Mouse (Mus musculus) MEL (cell line): ENCODE data around the gene Yjefn3. TPM values are rescaled to one million over a fixed set of nuclear protein-coding genes. Genes with fewer than 3 reads are reported as not detected.

Experiments used
- DNase-seq: peaks from one replicate; pipeline ENCODE4 v3.0.0; 2011; ENCODE audit warnings: low read depth, low spot score
- H3K27ac ChIP-seq: 2 replicates; pipeline ENCODE4 v1.5.1; 2012; ENCODE audit warnings: low read depth, mild to moderate bottlenecking, control low read depth, low read length, moderate library complexity; ENCODE audit not compliant: control insufficient read depth
- H3K27me3 ChIP-seq, 2 experiments: fragments of 150-350 bp in 1 of 2; sonication (generic) in 1 of 2; 2 replicates each; pipeline ENCODE4 v1.6.1; 2012; ENCODE audit warnings: low read length in 2 of 2, mild to moderate bottlenecking in 2 of 2, improper control_type of control experiment in 1 of 2, moderate library complexity in 1 of 2; ENCODE audit not compliant: insufficient read depth in 2 of 2, control insufficient read depth in 1 of 2
- H3K36me3 ChIP-seq, 2 experiments: 2 replicates each; pipeline ENCODE4 v1.6.1; 2012 to 2014; ENCODE audit warnings: low read length in 2 of 2, improper control_type of control experiment in 1 of 2, inconsistent platforms in 1 of 2, mild to moderate bottlenecking in 1 of 2; ENCODE audit not compliant: insufficient read depth in 2 of 2, control insufficient read depth in 1 of 2
- H3K4me1 ChIP-seq, 2 experiments: fragments of 150-350 bp in 1 of 2; sonication (generic) in 1 of 2; 2 replicates each; pipeline ENCODE4 v1.6.1; 2012; ENCODE audit warnings: low read length in 2 of 2, improper control_type of control experiment in 1 of 2, mild to moderate bottlenecking in 1 of 2; ENCODE audit not compliant: insufficient read depth in 2 of 2, control insufficient read depth in 1 of 2
- H3K4me3 ChIP-seq, 2 experiments: fragments of 150-350 bp in 1 of 2; sonication (generic) in 1 of 2; 2 replicates each; pipeline ENCODE4 v1.5.1; 2012; ENCODE audit warnings: low read depth in 2 of 2, low read length in 2 of 2, mild to moderate bottlenecking in 2 of 2, moderate library complexity in 2 of 2, control low read depth in 1 of 2, improper control_type of control experiment in 1 of 2; ENCODE audit not compliant: control insufficient read depth in 1 of 2, insufficient read depth in 1 of 2
- H3K79me2 ChIP-seq: 2 replicates; pipeline ENCODE4 v1.6.1; 2012; ENCODE audit warnings: mild to moderate bottlenecking, low read length, moderate library complexity; ENCODE audit not compliant: control insufficient read depth, poor library complexity, insufficient read depth
- H3K9ac ChIP-seq: 2 replicates; pipeline ENCODE4 v1.6.1; 2012; ENCODE audit warnings: low read depth, mild to moderate bottlenecking, control low read depth, low read length, moderate library complexity; ENCODE audit not compliant: control insufficient read depth, poor library complexity, severe bottlenecking
- H3K9me3 ChIP-seq: fragments of 150-350 bp; sonication (generic); replicated peaks from 2 replicates; pipeline ENCODE4 v1.6.1; 2012; ENCODE audit warnings: mild to moderate bottlenecking, low read length, improper control_type of control experiment, moderate library complexity; ENCODE audit not compliant: insufficient read depth
- CHD1 ChIP-seq: IDR thresholded peaks from 2 replicates; pipeline ENCODE4 v1.6.1; 2012; ENCODE audit warnings: low read depth, mild to moderate bottlenecking, inconsistent platforms, low read length, improper control_type of control experiment
- E2F4 ChIP-seq: IDR thresholded peaks from 2 replicates; pipeline ENCODE4 v1.6.1; 2011; ENCODE audit warnings: low read depth, low read length, improper control_type of control experiment, borderline replicate concordance
- ELF1 ChIP-seq: IDR thresholded peaks from 2 replicates; pipeline ENCODE4 v1.6.1; 2014; ENCODE audit warnings: low read depth, mild to moderate bottlenecking, inconsistent platforms, low read length, improper control_type of control experiment, moderate library complexity
- EP300 ChIP-seq, 2 experiments: IDR thresholded peaks; 2 replicates each; pipeline ENCODE4 v1.6.1; 2011; ENCODE audit warnings: improper control_type of control experiment in 2 of 2, low read length in 2 of 2, low read depth in 1 of 2, mild to moderate bottlenecking in 1 of 2
- ETS1 ChIP-seq: IDR thresholded peaks from 2 replicates; pipeline ENCODE4 v1.6.1; 2012; ENCODE audit warnings: low read depth, mild to moderate bottlenecking, inconsistent platforms, low read length, improper control_type of control experiment, moderate library complexity
- HCFC1 ChIP-seq: IDR thresholded peaks from 2 replicates; pipeline ENCODE4 v1.6.1; 2012; ENCODE audit warnings: low read depth, mild to moderate bottlenecking, inconsistent platforms, low read length, improper control_type of control experiment, moderate library complexity
- JUND ChIP-seq: IDR thresholded peaks from 2 replicates; pipeline ENCODE4 v1.6.1; 2011; ENCODE audit warnings: low read depth, mild to moderate bottlenecking, improper control_type of control experiment, low read length
- KAT2A ChIP-seq: conservative IDR thresholded peaks from 2 replicates; pipeline ENCODE4 v1.6.1; 2012; ENCODE audit warnings: low read depth, low read length, improper control_type of control experiment, inconsistent platforms
- MAZ ChIP-seq: IDR thresholded peaks from 2 replicates; pipeline ENCODE4 v1.6.1; 2012; ENCODE audit warnings: low read depth, mild to moderate bottlenecking, inconsistent platforms, low read length, improper control_type of control experiment
- MEF2A ChIP-seq: IDR thresholded peaks from 2 replicates; pipeline ENCODE4 v1.6.1; 2014; ENCODE audit warnings: low read depth, mild to moderate bottlenecking, inconsistent platforms, low read length, improper control_type of control experiment; ENCODE audit not compliant: poor library complexity, insufficient replicate concordance, severe bottlenecking; ENCODE audit errors: extremely low read depth
- MXI1 ChIP-seq: IDR thresholded peaks from 2 replicates; pipeline ENCODE4 v1.6.1; 2011; ENCODE audit warnings: mild to moderate bottlenecking, low read depth, low read length, improper control_type of control experiment
- MYB ChIP-seq: IDR thresholded peaks from 2 replicates; pipeline ENCODE4 v1.6.1; 2011; ENCODE audit warnings: mild to moderate bottlenecking, low read depth, low read length, improper control_type of control experiment
- MYC ChIP-seq: IDR thresholded peaks from 2 replicates; pipeline ENCODE4 v1.6.1; 2011; ENCODE audit warnings: low read depth, mild to moderate bottlenecking, low read length, improper control_type of control experiment, moderate library complexity
- NELFE ChIP-seq: IDR thresholded peaks from 2 replicates; pipeline ENCODE4 v1.6.1; 2011; ENCODE audit warnings: low read depth, low read length, improper control_type of control experiment
- NRF1 ChIP-seq: IDR thresholded peaks from 2 replicates; pipeline ENCODE4 v1.6.1; 2014; ENCODE audit warnings: low read depth, mild to moderate bottlenecking, inconsistent platforms, low read length, improper control_type of control experiment, moderate library complexity; ENCODE audit not compliant: poor library complexity, insufficient read depth, severe bottlenecking
- POLR2AphosphoS5 ChIP-seq: IDR thresholded peaks from 2 replicates; pipeline ENCODE4 v1.6.1; 2012; ENCODE audit warnings: low read depth, borderline replicate concordance, mild to moderate bottlenecking, inconsistent platforms, low read length, moderate library complexity, mixed read lengths
- RAD21 ChIP-seq: IDR thresholded peaks from 2 replicates; pipeline ENCODE4 v1.6.1; 2011; ENCODE audit warnings: mild to moderate bottlenecking, low read depth, low read length, improper control_type of control experiment
- RCOR1 ChIP-seq: IDR thresholded peaks from 2 replicates; pipeline ENCODE4 v1.6.1; 2012; ENCODE audit warnings: low read depth, mild to moderate bottlenecking, inconsistent platforms, low read length, improper control_type of control experiment
- SIN3A ChIP-seq: IDR thresholded peaks from 2 replicates; pipeline ENCODE4 v1.6.1; 2012; ENCODE audit warnings: low read length, improper control_type of control experiment, inconsistent platforms
- SMC3 ChIP-seq: IDR thresholded peaks from 2 replicates; pipeline ENCODE4 v1.6.1; 2011; ENCODE audit warnings: low read depth, low read length, improper control_type of control experiment
- TAL1 ChIP-seq: IDR thresholded peaks from 2 replicates; pipeline ENCODE4 v1.6.1; 2012; ENCODE audit warnings: mild to moderate bottlenecking, inconsistent platforms, low read length, moderate library complexity, mixed read lengths
- USF2 ChIP-seq, 2 experiments: IDR thresholded peaks; 2 replicates each; pipeline ENCODE4 v1.6.1; 2011 to 2012; ENCODE audit warnings: improper control_type of control experiment in 2 of 2, low read length in 2 of 2, borderline replicate concordance in 1 of 2, inconsistent platforms in 1 of 2, low read depth in 1 of 2, mild to moderate bottlenecking in 1 of 2; ENCODE audit not compliant: insufficient read depth in 1 of 2
- ZC3H11A ChIP-seq: IDR thresholded peaks from 2 replicates; pipeline ENCODE4 v1.6.1; 2012; ENCODE audit warnings: low read depth, mild to moderate bottlenecking, inconsistent platforms, low read length, improper control_type of control experiment
- ZKSCAN1 ChIP-seq: IDR thresholded peaks from 2 replicates; pipeline ENCODE4 v1.6.1; 2012; ENCODE audit warnings: low read depth, mild to moderate bottlenecking, inconsistent platforms, low read length, improper control_type of control experiment, moderate library complexity
- ZMIZ1 ChIP-seq: IDR thresholded peaks from 2 replicates; pipeline ENCODE4 v1.6.1; 2012; ENCODE audit warnings: low read depth, mild to moderate bottlenecking, inconsistent platforms, low read length, improper control_type of control experiment, moderate library complexity
- ZNF384 ChIP-seq: IDR thresholded peaks from 2 replicates; pipeline ENCODE4 v1.6.1; 2012; ENCODE audit warnings: low read depth, mild to moderate bottlenecking, inconsistent platforms, low read length, improper control_type of control experiment
- polyA plus RNA-seq, 2 experiments: library from polyadenylated mRNA; stranded (reverse) in 1 of 2; unstranded in 1 of 2; fragments of >175 nt in 1 of 2; fragments of >200 nt in 1 of 2; gene quantifications; 2 replicates each; pipeline versions ENCODE4 v1.2.1 to v1.2.4; 2012; ENCODE audit warnings: low replicate concordance in 2 of 2, low read depth in 1 of 2; ENCODE audit not compliant: insufficient read length in 2 of 2, insufficient read depth in 1 of 2, missing spikeins in 1 of 2
- total RNA-seq: library from RNA; depleted of rRNA; stranded (reverse); fragments of 300-350 nt; gene quantifications from 2 replicates; pipeline ENCODE4 v1.2.3, GENCODE M21; 2012

The Yjefn3 gene
- total and polyA plus RNA-seq, 3 experiments: 5.3 to 8.2 TPM; not detected in 1

DNA sequence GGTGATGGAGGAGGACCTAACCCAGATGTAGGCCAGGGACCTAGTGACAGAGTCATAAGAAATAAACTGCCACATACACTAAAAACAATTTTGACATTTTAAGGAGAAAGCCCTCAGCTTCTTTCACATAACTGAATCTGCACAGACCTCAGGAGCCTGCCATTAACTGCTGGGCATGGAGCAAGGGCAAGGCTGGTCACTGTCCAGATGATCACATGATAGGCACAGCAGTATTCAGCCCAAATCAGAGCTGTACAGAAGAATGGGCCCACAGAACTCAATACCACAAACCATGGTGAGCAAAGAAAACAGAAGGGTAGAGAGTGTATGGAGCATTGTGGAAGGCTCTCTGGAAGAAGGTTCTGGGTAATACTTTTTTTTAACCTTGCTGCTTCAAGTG, 24.4 kb upstream of the Yjefn3 start:
- no peaks in the 10 kb centered on the region for H3K27me3 ChIP-seq
- peaks cover 0 to 9% of the 10 kb centered on the region in 2 experiments; a peak in 1 of 4 replicates for H3K36me3 ChIP-seq
- H3K79me2 ChIP-seq: peaks cover 3% of the 10 kb centered on the region
- TF ChIP-seq JUND (no peak), MYC (no peak), E2F4 (no peak), ZMIZ1 (no peak), RCOR1 (no peak), ZKSCAN1 (no peak), MEF2A (no peak), HCFC1 (no peak), TAL1 (no peak), USF2 (IDR thresholded peaks at IDR 0.05; ENCODE audit: borderline replicate concordance in 1 of 2, insufficient read depth in 1 of 2, low read depth in 1 of 2, low read length in 2 of 2) (no peak), ELF1 (no peak), ZC3H11A (no peak), SIN3A (no peak), NELFE (no peak), SMC3 (no peak), MAZ (no peak), CHD1 (no peak)
- TF ChIP-seq, all 39 proteins: peak for 0
- Histone ChIP-seq H3K4me3 (no peak overlapping the region), H3K4me1 (no peaks in the 10 kb centered on the region; a peak in 1 of 4 replicates), H3K9me3 (no peaks in the 10 kb centered on the region), H3K27ac (no peak overlapping the region), H3K9ac (no peak overlapping the region)
- no peak for DNase-seq

DNA sequence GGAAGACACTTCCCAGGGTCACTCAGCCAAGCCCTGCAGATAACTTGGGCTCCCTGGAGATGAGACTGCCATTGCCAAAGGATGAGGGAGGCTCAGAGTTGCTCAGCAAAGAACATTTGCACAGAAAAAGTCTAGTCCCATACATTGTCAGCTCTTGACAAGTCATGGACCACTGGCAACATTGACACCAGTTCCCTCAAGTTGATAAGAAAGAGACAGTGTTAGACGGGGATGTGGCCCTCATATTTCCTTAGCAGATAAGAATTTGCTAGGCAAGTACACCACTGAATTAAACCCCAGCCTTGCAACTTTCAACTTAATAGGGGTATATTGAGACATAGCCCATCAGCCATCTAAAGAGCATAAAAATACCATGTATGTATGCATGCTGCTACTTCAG, 21.5 kb upstream of the Yjefn3 start:
- TF ChIP-seq RAD21 (no peak), ETS1 (no peak), MXI1 (no peak), MEF2A (no peak), KAT2A (no peak), ZNF384 (no peak), MYB (no peak), POLR2AphosphoS5 (no peak), MAZ (no peak), HCFC1 (no peak), EP300 (IDR thresholded peaks at IDR 0.05; ENCODE audit: low read depth in 1 of 2, low read length in 2 of 2) (no peak), NRF1 (no peak)
- Histone ChIP-seq H3K36me3 (peaks cover 5 to 18% of the 10 kb centered on the region in 2 experiments; a peak in 3 of 4 replicates), H3K27me3 (no peaks in the 10 kb centered on the region), H3K27ac (no peak overlapping the region), H3K79me2 (peaks cover 8% of the 10 kb centered on the region), H3K4me3 (no peak overlapping the region), H3K9ac (no peak overlapping the region), H3K4me1 (peaks cover 9 to 25% of the 10 kb centered on the region in 2 experiments), H3K9me3 (no peaks in the 10 kb centered on the region)
- DNase-seq: no peak
